Mouse (Mus musculus): ENCODE data around the gene Nlrp1b. TPM values are rescaled to one million over a fixed set of nuclear protein-coding genes. Genes with fewer than 3 reads are reported as not detected.

Nlrp1b gene
- total RNA-seq (2021) = under 1 TPM; 0.08 to 0.11 TPM
- long read RNA-seq, experiment 1 = 0 reads
- long read RNA-seq, experiment 2 = 0 reads

DNA sequence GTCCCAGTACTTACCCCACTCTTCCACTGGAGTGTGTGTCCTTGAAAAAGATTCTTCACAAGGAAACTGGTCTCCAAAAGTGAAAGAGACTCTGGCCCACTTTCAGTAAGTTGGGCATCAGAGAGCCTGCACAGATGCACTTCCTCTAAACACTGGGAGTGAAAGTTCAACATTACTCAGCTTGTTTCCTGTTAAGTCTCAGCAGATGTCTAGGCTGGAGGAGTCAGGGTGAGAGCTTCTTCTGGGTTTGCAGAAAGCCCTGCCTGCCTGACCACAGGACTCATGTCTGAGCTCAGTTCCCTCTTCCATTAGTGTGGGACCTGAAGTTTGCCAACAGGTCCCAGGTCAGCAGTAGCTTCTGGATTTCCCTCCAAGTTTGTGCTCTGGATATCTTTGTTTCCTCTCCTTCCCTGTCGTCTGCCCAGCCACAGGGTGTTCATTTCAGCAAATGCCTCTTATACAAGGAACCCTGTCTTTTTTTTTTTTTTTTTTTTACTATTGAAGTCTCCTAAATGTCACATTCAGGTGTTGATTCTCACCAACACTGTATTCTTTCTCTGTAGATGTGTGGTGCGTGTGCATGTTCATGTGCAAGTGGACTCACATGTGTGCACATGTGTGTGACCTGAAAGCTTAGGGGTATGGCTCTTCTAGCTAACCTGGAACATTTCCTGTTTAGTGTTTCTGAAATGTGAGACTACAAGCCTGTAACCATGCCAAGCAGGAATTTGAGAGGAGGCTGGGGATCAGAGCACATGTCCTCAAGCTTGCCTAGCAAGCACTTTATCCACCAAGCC is at the start of gene Nlrp1b:
Nlrp1b (minus strand) TSS at position 50 of the 797 bp plus-strand sequence.
- intact Hi-C loops (cut with DNase I; ENCODE audit: low total_unique reads) = no loop called here
- no peak for DNase-seq

DNA sequence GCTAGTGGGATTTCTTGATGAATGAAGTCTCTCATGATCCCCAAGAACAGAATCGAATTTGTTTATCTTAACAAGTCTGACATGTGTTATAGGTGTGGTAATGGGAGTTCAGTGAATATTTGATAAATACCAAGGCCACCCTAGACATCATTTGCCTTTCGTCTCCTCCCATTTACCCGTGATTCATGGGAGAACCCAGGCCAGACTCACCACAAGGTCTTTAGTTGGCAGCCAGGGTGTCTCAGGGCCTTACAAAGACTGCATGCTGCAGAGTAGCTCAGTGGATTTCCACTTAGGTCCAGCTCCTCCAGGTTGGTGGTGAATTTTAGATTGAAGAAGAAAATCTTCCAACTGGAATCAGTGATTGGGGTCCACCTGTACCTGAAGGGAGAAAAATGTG is 30.5 kb upstream of the Nlrp1b start:
- intact Hi-C loops (cut with DNase I; ENCODE audit: low total_unique reads) = no loop called here
- DNase-seq = no peak

DNA sequence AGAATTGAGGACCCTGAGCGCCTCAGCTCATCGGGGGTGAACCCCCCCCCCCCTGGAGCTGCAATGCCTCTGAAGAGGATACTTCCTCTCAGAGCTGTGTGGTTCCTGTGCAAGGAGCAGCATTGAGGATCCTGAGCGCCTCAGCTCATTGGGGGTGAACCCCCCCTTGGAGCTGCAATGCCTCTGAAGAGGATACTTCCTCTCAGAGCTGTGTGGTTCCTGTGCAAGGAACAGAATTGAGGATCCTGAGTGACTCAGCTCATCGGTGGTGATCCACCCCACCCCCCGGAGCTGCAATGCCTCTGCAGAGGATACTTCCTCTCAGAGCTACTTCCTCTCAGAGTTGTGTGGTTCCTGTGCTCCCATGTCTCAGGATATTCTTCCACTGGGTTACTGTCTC is 20.8 kb upstream of the Nlrp1b start:
- intact Hi-C loops (cut with DNase I; ENCODE audit: low total_unique reads) = no loop called here
- DNase-seq = no peak

DNA sequence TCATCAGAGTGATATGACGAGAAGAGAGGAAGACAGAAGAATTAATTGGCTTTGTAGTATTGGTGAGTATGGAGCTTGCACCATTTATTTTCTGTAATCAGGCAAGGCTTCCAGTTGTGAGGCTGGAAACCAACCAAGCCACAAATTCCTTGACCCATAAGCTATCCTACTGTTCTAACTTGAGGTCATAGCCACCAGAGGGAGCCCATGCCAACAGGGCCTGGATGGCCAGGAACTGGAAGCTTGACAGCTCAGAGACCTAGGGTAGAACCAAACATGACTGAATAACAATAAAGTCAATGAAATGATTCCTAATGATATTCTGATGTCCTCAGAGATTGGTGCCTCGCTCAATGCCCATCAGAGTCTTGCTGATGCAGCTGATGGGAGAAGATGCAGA is 5.9 kb downstream of the Nlrp1b start:
- intact Hi-C loops (cut with DNase I; ENCODE audit: low total_unique reads) = no loop called here
- DNase-seq = no peak

DNA sequence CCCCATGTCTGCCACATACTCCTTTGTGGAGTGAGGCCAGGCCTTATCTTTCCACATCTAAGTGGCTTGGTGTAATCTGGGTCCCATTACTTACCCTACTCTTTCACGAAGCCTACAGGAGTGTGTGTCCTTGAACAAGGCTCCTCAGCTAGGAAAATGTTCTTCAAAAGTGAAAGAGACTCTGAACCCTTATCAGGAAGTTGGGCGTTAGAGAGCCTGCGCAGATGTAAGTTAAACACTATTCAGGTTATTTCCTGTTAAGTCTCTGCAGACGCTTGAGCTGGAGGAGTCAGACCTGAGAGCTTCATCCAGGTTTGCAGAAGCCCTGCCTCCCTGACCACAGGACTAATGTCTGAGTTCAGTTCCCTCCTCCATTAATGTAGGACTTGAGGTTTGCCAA is 27.8 kb downstream of the Nlrp1b start:
- intact Hi-C loops (cut with DNase I; ENCODE audit: low total_unique reads) = no loop called here
- no peak for DNase-seq

DNA sequence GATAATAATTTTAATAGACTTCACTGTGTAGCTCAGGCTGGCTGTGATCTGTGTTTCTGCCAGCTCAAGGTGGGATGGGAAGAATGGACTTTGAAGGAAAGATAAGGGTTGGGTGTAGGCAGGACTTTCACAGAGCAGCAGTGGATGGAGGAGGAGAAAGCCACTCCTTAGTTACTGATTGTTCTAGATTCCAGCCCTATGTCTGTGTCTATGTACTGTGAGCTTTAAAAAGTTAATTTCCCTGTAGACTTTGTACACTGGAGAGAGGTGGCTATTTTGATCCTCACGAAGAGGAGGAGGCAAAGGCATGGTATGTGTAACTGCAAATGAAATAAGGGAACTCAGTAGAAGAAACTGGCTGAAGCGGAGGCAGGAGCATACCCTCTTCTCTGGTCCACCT is 31.2 kb downstream of the Nlrp1b start:
- intact Hi-C loops (cut with DNase I; ENCODE audit: low total_unique reads) = no loop called here
- DNase-seq = no peak

DNA sequence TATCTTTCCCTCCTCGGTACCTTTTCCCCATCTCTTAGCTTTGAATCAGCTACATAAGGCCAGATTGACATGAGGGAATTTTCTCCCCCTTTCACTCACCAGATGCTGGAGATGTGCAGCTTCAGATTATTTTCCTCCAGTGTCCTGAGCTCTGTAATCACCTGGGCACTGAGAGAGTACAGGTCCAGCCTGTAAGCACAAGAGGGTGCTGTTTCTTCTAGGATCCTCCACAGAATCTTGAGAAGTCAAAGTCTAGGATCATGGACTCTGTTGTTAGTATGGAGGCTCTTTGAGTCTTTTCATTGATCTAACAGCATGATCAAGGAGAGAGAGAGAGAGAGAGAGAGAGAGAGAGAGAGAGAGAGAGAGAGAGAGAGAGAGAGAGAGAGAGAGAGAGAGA is 60.9 kb downstream of the Nlrp1b start:
- intact Hi-C loops (cut with DNase I; ENCODE audit: low total_unique reads) = no loop called here
- no peak for DNase-seq

DNA sequence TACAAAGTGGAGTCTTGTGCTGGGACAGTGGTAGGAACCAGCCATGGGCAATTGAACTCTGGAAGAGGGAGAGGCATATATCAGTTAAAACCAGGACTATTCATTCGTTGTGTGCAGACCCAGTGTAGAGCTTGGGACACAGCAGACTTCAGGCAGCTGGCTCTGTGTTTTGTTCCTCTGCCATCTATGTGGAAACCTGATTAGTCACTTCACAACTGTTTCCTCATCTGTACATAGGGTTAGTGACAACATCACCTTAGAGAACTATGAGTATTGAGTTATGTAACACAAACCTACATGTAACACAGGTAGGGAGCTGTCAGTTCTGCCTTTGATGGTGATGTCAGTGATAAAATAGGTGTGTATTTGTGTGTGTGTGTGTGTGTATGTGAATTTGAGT is 66.4 kb downstream of the Nlrp1b start:
- intact Hi-C loops (cut with DNase I; ENCODE audit: low total_unique reads) = no loop called here
- DNase-seq = no peak

DNA sequence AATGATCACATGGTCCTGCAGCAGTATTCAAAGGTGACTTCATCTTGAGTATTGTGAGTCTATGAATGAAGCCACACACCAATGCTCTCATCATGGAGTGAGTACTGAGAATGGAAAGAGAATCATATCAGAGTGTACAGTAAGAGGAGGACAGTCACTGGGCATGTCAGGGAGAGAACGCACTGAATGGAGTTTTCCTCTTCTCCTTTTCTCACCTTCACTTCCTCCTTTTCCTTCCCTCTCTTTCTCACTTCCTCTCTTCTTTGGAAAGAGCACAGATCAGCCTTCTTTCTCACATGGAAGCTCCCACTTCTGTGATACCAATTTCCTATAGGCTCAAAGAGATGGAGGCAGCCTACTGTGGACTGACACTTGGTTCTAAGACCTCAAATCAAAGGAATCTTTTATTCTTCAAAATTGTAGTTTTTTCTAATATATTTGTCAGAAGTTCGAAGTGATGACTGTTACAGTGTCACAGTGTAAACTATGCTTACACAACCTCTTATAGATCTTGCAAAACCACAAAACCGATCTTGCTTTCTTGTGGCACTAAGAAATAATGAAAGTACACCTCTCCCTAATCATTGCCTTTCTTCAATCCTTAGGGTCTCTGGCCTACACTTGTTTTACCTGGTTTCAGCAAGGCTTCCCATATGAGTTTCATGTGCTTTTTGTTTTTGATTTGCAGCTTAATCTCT is 70.9 kb downstream of the Nlrp1b start:
- no peak for DNase-seq
- intact Hi-C loops (cut with DNase I; ENCODE audit: low total_unique reads) = no loop called here

DNA sequence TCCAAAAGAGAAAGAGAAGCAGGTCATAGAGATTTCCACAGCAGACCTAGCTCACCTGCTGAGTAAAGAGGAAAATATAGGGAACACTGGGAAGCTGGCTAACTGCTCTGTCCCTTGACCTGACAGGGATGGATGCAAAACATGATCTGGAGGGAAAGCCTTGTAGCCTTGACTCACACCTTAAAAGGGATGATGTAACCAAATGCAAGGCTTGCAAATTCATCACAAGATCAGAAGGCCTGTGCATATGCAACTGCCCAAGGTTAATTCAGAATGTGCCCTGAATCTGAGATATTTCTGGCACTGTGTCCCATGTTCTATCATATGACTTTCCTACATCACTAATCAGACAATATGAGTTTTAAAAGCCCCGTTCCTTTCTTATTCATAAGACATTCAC is 75.3 kb downstream of the Nlrp1b start:
- intact Hi-C loops (cut with DNase I; ENCODE audit: low total_unique reads) = no loop called here
- no peak for DNase-seq

DNA sequence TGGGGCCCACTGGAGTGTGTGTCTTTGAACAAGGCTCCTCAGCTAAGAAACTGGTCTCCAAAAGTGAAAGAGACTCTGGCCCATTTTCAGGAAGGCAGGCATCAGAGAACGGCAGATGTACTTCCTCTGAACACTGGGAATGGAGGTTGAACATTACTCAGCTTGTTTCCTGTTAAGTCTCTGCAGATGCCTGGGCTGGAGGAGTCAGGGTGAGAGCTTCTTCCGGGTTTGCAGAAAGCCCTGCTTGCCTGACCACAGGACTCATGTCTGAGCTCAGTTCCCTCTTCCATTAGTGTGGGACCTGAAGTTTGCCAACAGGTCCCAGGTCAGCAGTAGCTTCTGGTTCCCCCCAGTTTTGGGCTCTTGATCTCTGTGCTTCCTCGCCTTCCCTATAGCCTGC is 85.9 kb downstream of the Nlrp1b start, which contains the start of gene Nlrp1a:
Nlrp1a (minus strand) TSS at position 44 of the 400 bp plus-strand sequence.
- intact Hi-C loops (cut with DNase I; ENCODE audit: low total_unique reads) = no loop called here
- DNase-seq = no peak

DNA sequence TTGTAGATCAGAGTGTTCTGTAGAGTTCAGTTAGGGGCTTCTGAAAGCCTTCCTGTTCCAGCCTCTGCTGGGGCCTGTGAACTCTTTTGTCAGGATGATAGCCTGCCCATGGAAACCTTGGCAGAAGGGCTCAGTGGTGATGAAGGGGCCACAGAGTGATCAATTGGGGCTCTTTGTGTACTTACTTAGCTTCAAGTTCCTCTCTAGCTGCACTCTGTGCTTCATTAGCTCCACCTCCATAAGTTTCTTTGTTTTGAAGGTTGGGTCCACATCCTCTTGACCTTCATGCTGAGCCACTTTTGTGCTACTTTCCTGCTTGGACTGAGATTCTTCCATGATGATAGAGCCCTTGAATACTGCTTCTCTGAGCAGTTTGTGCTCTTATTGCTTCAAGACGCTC is 88.5 kb downstream of the Nlrp1b start:
- no peak for DNase-seq
- intact Hi-C loops (cut with DNase I; ENCODE audit: low total_unique reads) = no loop called here

DNA sequence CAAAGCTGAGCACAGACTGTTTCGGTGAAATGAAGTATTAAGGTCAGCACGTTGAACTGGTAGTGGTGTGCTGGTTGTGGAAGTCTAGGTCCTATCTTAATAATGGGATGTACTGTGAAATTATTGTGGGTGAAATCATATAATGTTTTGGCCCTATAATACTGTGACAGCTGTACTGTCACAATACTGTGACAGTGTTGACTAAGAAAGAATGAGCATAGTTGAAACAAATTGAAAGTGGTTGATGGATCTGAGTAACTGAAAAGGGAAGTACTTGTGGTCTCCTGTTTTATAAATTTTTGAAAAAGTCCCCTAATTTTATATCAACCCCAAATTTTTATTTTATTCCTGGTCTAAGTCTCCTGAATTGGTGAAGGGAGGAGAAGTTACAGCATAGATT is 123.4 kb downstream of the Nlrp1b start:
- intact Hi-C loops (cut with DNase I; ENCODE audit: low total_unique reads) = no loop called here
- no peak for DNase-seq

DNA sequence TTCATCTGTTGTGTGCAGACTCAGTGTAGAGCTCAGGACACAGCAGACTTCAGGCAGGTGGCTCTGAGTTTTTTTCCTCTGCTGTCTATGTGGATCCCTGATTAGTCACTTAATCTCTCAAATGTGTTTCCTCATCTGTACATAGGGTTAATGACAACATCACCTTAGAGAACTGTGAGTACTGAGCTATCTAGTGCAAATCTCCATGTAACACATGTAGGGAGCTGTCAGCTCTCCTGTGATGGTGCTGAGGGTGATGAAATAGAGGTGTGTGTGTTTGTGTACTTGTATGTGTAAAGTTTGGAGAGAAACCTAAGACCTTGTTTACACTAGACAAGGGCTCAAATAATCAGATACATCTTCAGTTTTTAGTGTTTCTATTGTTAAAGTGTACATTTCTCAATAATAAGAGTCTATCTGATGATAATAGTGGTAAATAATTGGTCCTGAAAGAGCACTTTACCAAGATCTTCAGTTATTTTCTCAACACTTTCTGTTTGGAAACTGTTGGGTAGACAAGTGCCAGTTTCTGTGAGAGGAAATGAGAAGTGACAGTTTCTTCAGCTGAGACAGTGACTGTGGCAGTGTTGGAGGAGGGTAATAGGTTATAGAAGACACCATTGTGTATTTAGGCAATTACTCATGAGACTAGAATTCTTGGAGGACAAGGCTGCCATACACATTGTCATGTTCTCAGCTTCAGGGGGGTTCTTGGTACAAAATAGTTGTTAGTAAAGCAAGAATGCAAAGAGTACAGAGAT is 124.1 kb downstream of the Nlrp1b start:
- DNase-seq = no peak
- intact Hi-C loops (cut with DNase I; ENCODE audit: low total_unique reads) = no loop called here

DNA sequence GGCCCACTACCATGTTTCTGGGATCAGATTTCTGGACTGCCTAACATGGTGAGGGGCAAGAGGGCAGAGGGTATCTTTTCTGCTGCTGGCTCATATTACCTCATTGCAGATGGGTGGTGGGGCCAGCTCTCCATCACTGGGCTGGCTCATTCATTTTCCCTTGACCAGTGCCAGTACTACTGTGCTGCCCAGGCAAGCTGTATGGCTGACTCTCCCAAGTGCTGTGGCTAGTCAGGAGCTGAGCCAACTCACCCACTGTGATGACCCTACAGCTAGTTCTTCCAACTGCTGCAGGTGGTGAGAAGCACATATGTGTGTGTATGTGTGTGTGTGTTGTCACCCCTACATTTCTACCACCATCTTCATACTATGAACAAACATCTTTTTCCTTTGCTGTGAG is 126.6 kb downstream of the Nlrp1b start:
- intact Hi-C loops (cut with DNase I; ENCODE audit: low total_unique reads) = no loop called here

More for the DNA sequence above, 126.6 kb downstream of the Nlrp1b start:
- no peak for DNase-seq

Other genes with a start within 250 kb of the Nlrp1b start
- 100 to 1,000 TPM; 146 to 150 TPM for gene C1qbp, start 247.7 kb downstream of the Nlrp1b start, total RNA-seq (2021)
- gene Dhx33, start 226.3 kb downstream of the Nlrp1b start, total RNA-seq (2021) = 1 to 10 TPM; 7.0 to 9.8 TPM
- 1 to 10 TPM; 5.1 to 6.4 TPM for gene Mis12, start 211.1 kb downstream of the Nlrp1b start, total RNA-seq (2021)
- gene Derl2, start 210.9 kb downstream of the Nlrp1b start, total RNA-seq (2021) = 10 to 100 TPM; 15.9 to 19.3 TPM
- 1 to 10 TPM in 1 of 2 experiments, under 1 TPM in 1; 0.84 to 1.5 TPM for gene 6330403K07Rik, start 197.2 kb downstream of the Nlrp1b start, total RNA-seq (2021)
- gene Nlrp1a, start 86.0 kb downstream of the Nlrp1b start, total RNA-seq (2021) = under 1 TPM; 0.37 to 0.66 TPM